Mouse (Mus musculus) Patski (cell line): ENCODE measurements around the gene Sytl1. TPM values are rescaled to one million over a fixed set of nuclear protein-coding genes. Genes with fewer than 3 reads are reported as not detected.
A peak's percentile ranks its signal among the peaks of the same experiment; 100 is the strongest.

ENCODE experiments used
- ATAC-seq: fragments of 100-300 bp; one replicate; pipeline ENCODE4 v1.8.0; 2021
- CTCF ChIA-PET: fragments of 350-600 bp; sonication (Branson Sonifier 250); formaldehyde crosslinking; loops from one replicate; lab custom pipeline; 2022; ENCODE audit warnings: inconsistent platforms; lab: Charles Lee
- POLR2A ChIA-PET: fragments of 350-600 bp; sonication (Branson Sonifier 250); formaldehyde crosslinking; loops from one replicate; lab custom pipeline; 2022; ENCODE audit warnings: antibody characterized with exemption, inconsistent platforms; lab: Charles Lee
- DNase-seq: peaks from one replicate; pipeline ENCODE4 v3.0.0-alpha.2; 2011; ENCODE audit warnings: low read depth, low spot score
- H3K27me3 ChIP-seq: fragments of 371-371 bp; one replicate; pipeline ENCODE4 v1.5.1; 2021
- CTCF ChIP-seq: fragments of 100-300 bp; IDR thresholded peaks from one replicate; pipeline ENCODE4 v1.5.1; 2021
- in situ Hi-C: fragments of 300-500 bp; cut with MboI; formaldehyde crosslinking; loops from 3 replicates; pipeline ENCODE4 v1.11.1; 2018; ENCODE audit warnings: low pct_unique_long_range_greater_than_20kb, mixed read lengths
- polyA plus RNA-seq: library from polyadenylated mRNA; unstranded; gene quantifications from one replicate; pipeline ENCODE4 v1.2.3, GENCODE M21; 2021

Sytl1 gene
- polyA plus RNA-seq, 1 experiment from 2014 or later: 0.15 TPM

- no peak for TF ChIP-seq CTCF
- POLR2A ChIA-PET: no interaction called here
- in situ Hi-C loops: loop anchor here (10.0 kb wide), 1 partner anchor 273 kb away; no protein-coding TSS in a partner anchor
- CTCF ChIA-PET: no interaction called here
- no peaks in the 10 kb centered on the region for H3K27me3 ChIP-seq
- ATAC-seq: no peak
- DNase-seq: no peak
Measured at GRCm38 (mm10) chr4:133217641-133218040, 45.3 kb downstream of the Sytl1 start.

- ChIA-PET CTCF (no interaction called here), POLR2A (no interaction called here)
- ATAC-seq: no peak
- no peak for TF ChIP-seq CTCF
- DNase-seq: no peak
- in situ Hi-C loops: loop anchor here (5.0 to 10.0 kb wide), 2 partner anchors 206 to 269 kb away; no protein-coding TSS in a partner anchor
- no peaks in the 10 kb centered on the region for H3K27me3 ChIP-seq
Measured at GRCm38 (mm10) chr4:133213661-133214060, 49.3 kb downstream of the Sytl1 start.

- H3K27me3 ChIP-seq: no peaks in the 10 kb centered on the region
- CTCF ChIA-PET: no interaction called here
- in situ Hi-C loops: loop anchor here (5.0 to 10.0 kb wide), 2 partner anchors 206 to 268 kb away; no protein-coding TSS in a partner anchor
- POLR2A ChIA-PET: interaction anchor here (0.6 kb wide), 1 partner anchor 130 kb away, joined by 3 read pairs; no protein-coding TSS in a partner anchor
- DNase-seq (no peak), ATAC-seq (peak; percentile 17)
- no peak for TF ChIP-seq CTCF
Measured at GRCm38 (mm10) chr4:133213268-133213590, 49.7 kb downstream of the Sytl1 start.

- TF ChIP-seq CTCF: no peak
- ChIA-PET POLR2A (interaction anchor here (0.6 kb wide), 1 partner anchor 130 kb away, joined by 3 read pairs; no protein-coding TSS in a partner anchor), CTCF (no interaction called here)
- in situ Hi-C loops: loop anchor here (5.0 to 10.0 kb wide), 2 partner anchors 205 to 268 kb away; no protein-coding TSS in a partner anchor
- peak; percentile 40 for ATAC-seq
- H3K27me3 ChIP-seq: no peaks in the 10 kb centered on the region
- no peak for DNase-seq
Measured at GRCm38 (mm10) chr4:133212562-133213267, 50.2 kb downstream of the Sytl1 start.

- no peak for ATAC-seq
- no peaks in the 10 kb centered on the region for H3K27me3 ChIP-seq
Measured at GRCm38 (mm10) chr4:133211751-133212561, 51.0 kb downstream of the Sytl1 start, which contains the start of the genes Cd164l2 and Gpr3. Gene Cd164l2 (plus strand): TSS chr4:133212131. Gene Gpr3 (minus strand): TSS chr4:133212536.

GRCm38 (mm10) chr4:133210788-133211390 lies 52.0 kb downstream of the Sytl1 start:
- CTCF ChIA-PET: interaction anchor here (0.9 kb wide), 1 partner anchor 10 kb away, joined by 3 read pairs; no protein-coding TSS in a partner anchor
- POLR2A ChIA-PET: interaction anchor here (0.6 kb wide), 1 partner anchor 334 kb away, joined by 3 read pairs; no protein-coding TSS in a partner anchor
- in situ Hi-C loops: loop anchor here (5.0 to 10.0 kb wide), 2 partner anchors 204 to 266 kb away; no protein-coding TSS in a partner anchor

More at GRCm38 (mm10) chr4:133211751-133212561, 51.0 kb downstream of the Sytl1 start, which contains the start of the genes Cd164l2 and Gpr3:
- ChIA-PET POLR2A (interaction anchor here (0.6 kb wide), 1 partner anchor 333 kb away, joined by 3 read pairs; no protein-coding TSS in a partner anchor), CTCF (interaction anchor here (0.9 kb wide), 1 partner anchor 11 kb away, joined by 3 read pairs; no protein-coding TSS in a partner anchor)
- DNase-seq: no peak
- no peak for TF ChIP-seq CTCF
- in situ Hi-C loops: loop anchor here (5.0 to 10.0 kb wide), 2 partner anchors 205 to 267 kb away; no protein-coding TSS in a partner anchor

GRCm38 (mm10) chr4:133210023-133210787 lies 52.7 kb downstream of the Sytl1 start:
- ChIA-PET CTCF (interaction anchor here (1.1 to 2.0 kb wide), 2 partner anchors 88 to 223 kb away, joined by 3 to 9 read pairs; no protein-coding TSS in a partner anchor), POLR2A (no interaction called here)
- H3K27me3 ChIP-seq: no peaks in the 10 kb centered on the region
- DNase-seq (no peak), ATAC-seq (no peak)
- no peak for TF ChIP-seq CTCF
- in situ Hi-C loops: loop anchor here (5.0 to 10.0 kb wide), 2 partner anchors 203 to 265 kb away; no protein-coding TSS in a partner anchor

More at GRCm38 (mm10) chr4:133210788-133211390, 52.0 kb downstream of the Sytl1 start:
- no peak for TF ChIP-seq CTCF
- no peak for ATAC-seq
- no peaks in the 10 kb centered on the region for H3K27me3 ChIP-seq
- no peak for DNase-seq

- ChIA-PET CTCF (interaction anchor here (1.1 to 2.0 kb wide), 3 partner anchors 88 to 223 kb away, joined by 3 to 9 read pairs (median 5); no protein-coding TSS in a partner anchor), POLR2A (no interaction called here)
- no peaks in the 10 kb centered on the region for H3K27me3 ChIP-seq
- ATAC-seq (no peak), DNase-seq (no peak)
- no peak for TF ChIP-seq CTCF
- in situ Hi-C loops: no loop called here
Measured at GRCm38 (mm10) chr4:133209366-133209765, 53.5 kb downstream of the Sytl1 start.

GRCm38 (mm10) chr4:133204379-133204778 lies 58.5 kb downstream of the Sytl1 start:
- DNase-seq (no peak), ATAC-seq (no peak)
- POLR2A ChIA-PET: interaction anchor here (0.9 kb wide), 1 partner anchor 11 kb away, joined by 3 read pairs; no protein-coding TSS in a partner anchor
- H3K27me3 ChIP-seq: no peaks in the 10 kb centered on the region
- CTCF ChIA-PET: no interaction called here
- TF ChIP-seq CTCF: no peak
- in situ Hi-C loops: no loop called here
